Mouse (Mus musculus) hindbrain, embryonic 15.5 days (tissue): ENCODE measurements at regions not wholly inside any gene's neighbourhood (a gene's known extent, or its start where the extent isn't known, plus 50 kb on each side); places are given as distances from the start of the nearest gene placed in this dataset.
A peak's percentile ranks its signal among the peaks of the same experiment; 100 is the strongest.

Experiments used
- ATAC-seq: fragments of 200-750 bp; cut with Nextera tagmentation; 2 replicates; pipeline ENCODE4 v1.8.0; 2017; ENCODE audit warnings: low read depth, moderate number of reproducible peaks, moderate TSS enrichment; ENCODE audit not compliant: low FRiP score
- H3K27ac ChIP-seq: fragments of 300-500 bp; sonication (generic); replicated peaks from 2 replicates; pipeline ENCODE4 v1.5.1; 2015; ENCODE audit warnings: mild to moderate bottlenecking, inconsistent platforms
- H3K27me3 ChIP-seq: fragments of 300-500 bp; sonication (generic); 2 replicates; pipeline ENCODE4 v1.6.1; 2015; ENCODE audit warnings: control low read depth, inconsistent platforms
- H3K36me3 ChIP-seq: fragments of 300-500 bp; sonication (generic); 2 replicates; pipeline ENCODE4 v1.6.1; 2015; ENCODE audit warnings: control low read depth, inconsistent platforms
- H3K4me1 ChIP-seq: fragments of 300-500 bp; sonication (generic); replicated peaks from 2 replicates; pipeline ENCODE4 v1.6.1; 2015; ENCODE audit warnings: control low read depth, inconsistent platforms
- H3K4me2 ChIP-seq: fragments of 300-500 bp; sonication (generic); 2 replicates; pipeline ENCODE4 v1.6.1; 2015; ENCODE audit warnings: moderate library complexity, mild to moderate bottlenecking, inconsistent platforms
- H3K4me3 ChIP-seq: fragments of 300-500 bp; sonication (generic); 2 replicates; pipeline ENCODE4 v1.5.1; 2015; ENCODE audit warnings: mild to moderate bottlenecking, inconsistent platforms
- H3K9ac ChIP-seq: fragments of 300-500 bp; sonication (generic); 2 replicates; pipeline ENCODE4 v1.6.1; 2015; ENCODE audit warnings: inconsistent platforms
- H3K9me3 ChIP-seq: fragments of 300-500 bp; sonication (generic); 2 replicates; pipeline ENCODE4 v1.6.1; 2016; ENCODE audit warnings: control low read depth, inconsistent platforms
- WGBS: fragments of 180-500 bp; shearing (Covaris S2); methylation state at CpG from one replicate; pipeline ENCODE4 v1.1.7; 2015; 5-methylcytosine and 5-hydroxymethylcytosine counted together

DNA sequence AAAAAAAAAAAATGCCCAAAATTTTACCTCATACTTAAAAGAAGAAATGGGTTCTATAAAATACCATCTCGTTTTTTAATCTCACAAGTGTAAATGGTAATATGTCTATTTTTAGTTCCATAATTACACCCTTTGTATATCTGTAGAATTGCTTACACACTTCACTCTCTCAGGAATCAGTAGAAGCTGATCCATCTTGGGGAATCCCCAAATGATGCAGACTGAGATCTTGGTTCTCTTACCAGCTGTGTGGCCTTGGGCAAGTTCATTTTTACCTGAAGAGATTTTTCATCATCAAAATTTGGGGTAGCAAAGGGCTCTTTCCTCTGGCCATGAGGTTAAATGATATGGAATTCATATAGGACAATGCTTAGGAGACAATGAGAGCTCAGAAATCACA, 69.8 kb upstream of the Gm9972 start:
- H3K9ac ChIP-seq: no peak overlapping the region
- no peaks in the 10 kb centered on the region for H3K27me3 ChIP-seq
- no peaks in the 10 kb centered on the region for H3K4me1 ChIP-seq
- H3K36me3 ChIP-seq: no peaks in the 10 kb centered on the region
- no peak overlapping the region for H3K27ac ChIP-seq
- no peak overlapping the region for H3K4me2 ChIP-seq
- ATAC-seq: no peak
- 70% methylated on average over 1 of the region's 1 CpGs for WGBS
- no peak overlapping the region for H3K4me3 ChIP-seq
- H3K9me3 ChIP-seq: no peaks in the 10 kb centered on the region; the same call in 1 of the 2 replicates

- WGBS: 40% methylated on average over 2 of the region's 2 CpGs
- Histone ChIP-seq H3K4me3 (no peak overlapping the region), H3K4me1 (0 out of 2 replicates have a peak, but pooled peaks cover 3% of the 10 kb centered on the region), H3K9ac (no peak overlapping the region), H3K36me3 (no peaks in the 10 kb centered on the region), H3K27me3 (no peaks in the 10 kb centered on the region), H3K9me3 (no peaks in the 10 kb centered on the region), H3K27ac (no peak overlapping the region), H3K4me2 (no peak overlapping the region)
- 0 out of 2 replicates have a peak, but pooled peaks have one; percentile 42 for ATAC-seq
These were observed 57.3 kb upstream of the Gm9972 start for GRCm38 (mm10) chr11:42978245-42978644.
